ENCODE assay signal across 10 mouse cellular contexts in the genomic region with DNA sequence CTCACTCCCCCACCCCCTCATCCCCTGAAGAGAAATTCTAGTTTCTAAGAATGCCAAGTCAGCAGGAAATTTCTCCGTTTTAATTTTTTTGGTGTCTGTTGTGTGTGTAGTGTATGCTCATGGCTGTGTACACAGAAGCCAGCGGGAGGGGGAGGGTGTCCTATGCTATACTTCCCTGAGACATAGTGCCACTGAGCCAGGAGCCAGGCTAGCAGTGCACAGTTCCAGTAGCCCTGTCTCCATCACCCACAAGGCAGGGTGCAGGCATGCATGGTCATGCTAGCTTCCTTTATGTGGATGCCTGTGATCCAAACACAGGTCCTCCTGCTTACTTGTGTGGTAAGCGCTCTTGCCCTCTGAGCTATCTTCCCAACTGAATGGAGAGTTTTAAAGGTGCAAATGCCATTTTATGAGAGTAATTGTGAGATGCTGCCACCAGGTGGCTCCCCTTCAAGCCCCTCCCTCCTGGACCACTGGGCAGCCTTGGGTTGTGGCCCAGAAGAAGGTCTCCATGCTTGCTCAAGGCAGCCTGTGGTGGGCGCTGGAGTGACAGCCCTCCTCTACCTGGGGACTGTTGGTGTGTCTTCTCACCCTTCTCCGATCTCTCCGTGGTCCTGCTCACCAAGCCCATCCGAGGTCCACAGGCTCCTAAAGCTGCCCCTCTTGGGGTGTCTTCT.
DNase-seq lines count a peak whose midpoint lies in the region; ATAC-seq and TF ChIP-seq lines count a peak whose summit lies in the region.
"Had no signal": no experiment of that assay in that cellular context is flagged by ENCODE, and none has a peak within 500 bp of the region (broad histone marks: within the 10 kb centered on the region; RNA-seq: fewer than 3 reads in every experiment).

No protein-coding gene starts in this region.

- no peaks in the 10 kb centered on the region for H3K36me3 ChIP-seq in forebrain, embryonic 14.5 days (ENCODE audit: control insufficient read depth, insufficient read depth, low read length)
- H3K36me3 ChIP-seq in forebrain, embryonic 16.5 days (ENCODE audit: control insufficient read depth, insufficient read depth), result no peaks in the 10 kb centered on the region
- H3K36me3 ChIP-seq in liver, postnatal 0 days (replicated peaks; ENCODE audit: insufficient read depth, low read length), result no peaks in the 10 kb centered on the region
- no peaks in the 10 kb centered on the region for H3K36me3 ChIP-seq in liver, embryonic 11.5 days (ENCODE audit: control insufficient read depth, insufficient read depth, low read length)
- no peaks in the 10 kb centered on the region for H3K36me3 ChIP-seq in E14TG2a.4 (ENCODE audit: insufficient read depth, low read length)
- no peaks in the 10 kb centered on the region for H3K36me3 ChIP-seq in forebrain, postnatal 0 days (ENCODE audit: insufficient read depth)
- H3K36me3 ChIP-seq: limb, embryonic 15.5 days had no signal

- H3K4me1 ChIP-seq in forebrain, embryonic 14.5 days (ENCODE audit: control insufficient read depth, insufficient read depth, low read length), result no peaks in the 10 kb centered on the region
- H3K4me1 ChIP-seq in forebrain, embryonic 16.5 days (replicated peaks; ENCODE audit: control insufficient read depth, insufficient read depth, low read length), result peaks cover 7% of the 10 kb centered on the region
- no peaks in the 10 kb centered on the region for H3K4me1 ChIP-seq in liver, postnatal 0 days (ENCODE audit: insufficient read depth)
- H3K4me1 ChIP-seq in liver, embryonic 11.5 days (replicated peaks; ENCODE audit: control insufficient read depth, insufficient read depth, low read length), result no peaks in the 10 kb centered on the region
- peaks cover 72% of the 10 kb centered on the region for H3K4me1 ChIP-seq in E14TG2a.4 (replicated peaks; ENCODE audit: low read depth, low read length)
- H3K4me1 ChIP-seq in forebrain, postnatal 0 days (ENCODE audit: insufficient read depth), result no peaks in the 10 kb centered on the region

- no peak overlapping the region for H3K27ac ChIP-seq in forebrain, embryonic 14.5 days (ENCODE audit: low read depth, low read length)
- no peak overlapping the region for H3K27ac ChIP-seq in forebrain, embryonic 16.5 days (ENCODE audit: low read length)
- H3K27ac ChIP-seq in liver, postnatal 0 days (ENCODE audit: low read depth), result no peak overlapping the region
- H3K27ac ChIP-seq in liver, embryonic 11.5 days (ENCODE audit: low read depth, low read length), result no peak overlapping the region
- no peak overlapping the region for H3K27ac ChIP-seq in forebrain, postnatal 0 days (ENCODE audit: low read depth, low read length)
- H3K27ac ChIP-seq: limb, embryonic 15.5 days had no signal

- H3K4me2 ChIP-seq in forebrain, embryonic 14.5 days (ENCODE audit: low read length), result no peak overlapping the region
- H3K4me2 ChIP-seq in forebrain, embryonic 16.5 days (ENCODE audit: low read length), result no peak overlapping the region
- H3K4me2 ChIP-seq in liver, postnatal 0 days (ENCODE audit: low read depth, low read length), result no peak overlapping the region
- no peak overlapping the region for H3K4me2 ChIP-seq in liver, embryonic 11.5 days
- no peak overlapping the region for H3K4me2 ChIP-seq in forebrain, postnatal 0 days (ENCODE audit: low read depth)
- H3K4me2 ChIP-seq: limb, embryonic 15.5 days had no signal

- 0 out of 2 replicates have a peak, but pooled peaks have one; percentile 21 for TF ChIP-seq CTCF in liver, postnatal 0 days (IDR thresholded peaks at IDR 0.05; ENCODE audit: low read depth)
- peak; percentile 43 for TF ChIP-seq CTCF in E14TG2a.4 (conservative IDR thresholded peaks at IDR 0.05; ENCODE audit: low read length)
- TF ChIP-seq CTCF in forebrain, postnatal 0 days (IDR thresholded peaks at IDR 0.05; ENCODE audit: low read depth), result peak; percentile 36; the same call in 1 of the 2 replicates

- WGBS in forebrain, embryonic 14.5 days, result 63% methylated on average over 7 of the region's 7 CpGs
- WGBS in forebrain, embryonic 16.5 days, result 54% methylated on average over 7 of the region's 7 CpGs
- WGBS in liver, postnatal 0 days (ENCODE audit: insufficient replicate concordance), result 52% methylated on average over 7 of the region's 7 CpGs
- 49% methylated on average over 7 of the region's 7 CpGs for WGBS in liver, embryonic 11.5 days
- WGBS in forebrain, postnatal 0 days, result 69% methylated on average over 6 of the region's 7 CpGs

- DNase-seq in forebrain, embryonic 14.5 days (ENCODE audit: low spot score), result peak; percentile 29
- no peak for DNase-seq in liver, postnatal 0 days
- DNase-seq in liver, embryonic 11.5 days (ENCODE audit: low spot score), result no peak
- no peak for DNase-seq in forebrain, postnatal 0 days
- no peak for DNase-seq in spleen, postnatal 14 days (ENCODE audit: low spot score in 2 of 2)
- no peak for DNase-seq in natural killer cell, adult 2 months (ENCODE audit: low spot score in 2 of 2)

- H3K27me3 ChIP-seq in forebrain, embryonic 14.5 days (replicated peaks; ENCODE audit: control insufficient read depth, insufficient read depth, low read length), result no peaks in the 10 kb centered on the region
- no peaks in the 10 kb centered on the region for H3K27me3 ChIP-seq in forebrain, embryonic 16.5 days (replicated peaks; ENCODE audit: control insufficient read depth, insufficient read depth, low read length)
- no peaks in the 10 kb centered on the region for H3K27me3 ChIP-seq in liver, postnatal 0 days (ENCODE audit: insufficient read depth, low read length)
- H3K27me3 ChIP-seq in liver, embryonic 11.5 days (replicated peaks; ENCODE audit: control insufficient read depth, insufficient read depth, low read length), result no peaks in the 10 kb centered on the region
- H3K27me3 ChIP-seq in E14TG2a.4 (ENCODE audit: insufficient read depth, low read length), result no peaks in the 10 kb centered on the region
- H3K27me3 ChIP-seq in forebrain, postnatal 0 days (ENCODE audit: insufficient read depth, low read length), result no peaks in the 10 kb centered on the region
- H3K27me3 ChIP-seq: limb, embryonic 15.5 days had no signal

- H3K4me3 ChIP-seq in forebrain, embryonic 14.5 days (ENCODE audit: low read depth, low read length), result no peak overlapping the region
- no peak overlapping the region for H3K4me3 ChIP-seq in forebrain, embryonic 16.5 days (replicated peaks; ENCODE audit: low read length)
- no peak overlapping the region for H3K4me3 ChIP-seq in liver, postnatal 0 days (ENCODE audit: low read depth, low read length)
- no peak overlapping the region for H3K4me3 ChIP-seq in liver, embryonic 11.5 days (ENCODE audit: low read depth, low read length)
- no peak overlapping the region for H3K4me3 ChIP-seq in E14TG2a.4 (replicated peaks; ENCODE audit: low read length)
- no peak overlapping the region for H3K4me3 ChIP-seq in forebrain, postnatal 0 days (ENCODE audit: low read depth, low read length)
- H3K4me3 ChIP-seq: limb, embryonic 15.5 days had no signal

- no peak for TF ChIP-seq EP300 in liver, postnatal 0 days (IDR thresholded peaks at IDR 0.05; ENCODE audit: low read depth)

- H3K9ac ChIP-seq in forebrain, embryonic 14.5 days (ENCODE audit: low read length), result no peak overlapping the region
- H3K9ac ChIP-seq in forebrain, embryonic 16.5 days (replicated peaks; ENCODE audit: low read depth, low read length), result no peak overlapping the region
- H3K9ac ChIP-seq in liver, postnatal 0 days (replicated peaks), result no peak overlapping the region
- H3K9ac ChIP-seq in liver, embryonic 11.5 days (ENCODE audit: low read depth, low read length), result no peak overlapping the region
- H3K9ac ChIP-seq in forebrain, postnatal 0 days, result no peak overlapping the region
- H3K9ac ChIP-seq: limb, embryonic 15.5 days had no signal

- H3K9me3 ChIP-seq in forebrain, embryonic 14.5 days (replicated peaks; ENCODE audit: control insufficient read depth, low read length), result no peaks in the 10 kb centered on the region
- H3K9me3 ChIP-seq in forebrain, embryonic 16.5 days (ENCODE audit: control insufficient read depth, low read length), result no peaks in the 10 kb centered on the region
- no peaks in the 10 kb centered on the region for H3K9me3 ChIP-seq in liver, postnatal 0 days (ENCODE audit: low read length)
- H3K9me3 ChIP-seq in liver, embryonic 11.5 days (ENCODE audit: control insufficient read depth, low read length), result no peaks in the 10 kb centered on the region
- H3K9me3 ChIP-seq in E14TG2a.4 (ENCODE audit: low read length), result no peaks in the 10 kb centered on the region
- H3K9me3 ChIP-seq in forebrain, postnatal 0 days (ENCODE audit: low read length), result no peaks in the 10 kb centered on the region
- H3K9me3 ChIP-seq: limb, embryonic 15.5 days had no signal

- ATAC-seq in forebrain, embryonic 14.5 days, result no peak; the same call in 1 of the 2 replicates
- no peak for ATAC-seq in forebrain, embryonic 16.5 days
- ATAC-seq in liver, postnatal 0 days, result no peak
- ATAC-seq in liver, embryonic 11.5 days (replicated peaks; ENCODE audit: low FRiP score), result no peak
- peak; percentile 28; the same call in 1 of the 2 replicates for ATAC-seq in forebrain, postnatal 0 days
- ATAC-seq: intestine, embryonic 16.5 days had no signal
